8 mouse cellular contexts compared by ENCODE assay signal in the genomic region with DNA sequence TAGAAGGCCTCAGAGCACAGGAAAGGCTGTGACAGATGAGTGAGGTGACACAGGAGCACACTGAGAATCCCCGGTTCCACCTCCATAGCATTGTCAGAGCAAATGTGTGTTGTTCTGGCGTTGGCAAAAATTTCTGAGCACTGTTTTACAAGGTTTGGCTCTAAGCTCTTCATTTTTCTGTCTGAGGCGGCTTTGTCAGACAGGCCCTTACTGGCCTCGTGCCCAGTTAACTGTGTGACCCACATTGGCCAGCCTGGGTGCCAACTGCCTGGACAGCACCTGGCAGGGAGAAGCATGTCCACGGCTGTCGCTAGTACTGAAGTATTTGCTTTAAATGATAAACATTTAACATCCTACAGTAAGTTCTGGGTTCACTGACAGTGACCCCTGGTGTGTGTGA. TPM values are rescaled to one million over a fixed set of nuclear protein-coding genes. Genes with fewer than 3 reads are reported as not detected.
DNase-seq lines count a peak whose midpoint lies in the region; ATAC-seq lines count a peak whose summit lies in the region.

No protein-coding gene starts in this region.

- DNase-seq in left cerebral cortex, postnatal 14 days (ENCODE audit: low spot score in 2 of 2): peak; percentile 47 to 49
- DNase-seq in left cerebral cortex, postnatal 36 days (ENCODE audit: low spot score in 2 of 2): no peak
- DNase-seq in adrenal gland, adult 18-20 months (ENCODE audit: low spot score in 2 of 2): peak; percentile 47 to 60
- peak; percentile 96 to 97 for DNase-seq in cerebellum, postnatal 10 days
- DNase-seq in kidney, postnatal 14 days: peak; percentile 85
- no peak for DNase-seq in embryo, embryonic 11 days
- no peak for DNase-seq in spleen, postnatal 10 days (ENCODE audit: low spot score in 2 of 2)

- intact Hi-C loops in left cerebral cortex, postnatal 14 days (cut with DNase I): no loop called here
- intact Hi-C loops in left cerebral cortex, postnatal 36 days (cut with DNase I): no loop called here

- no peak for ATAC-seq in activated CD4-positive, CD25-positive, alpha-beta regulatory T cell, adult 4 months

RNA-seq across cellular contexts. Expression of a gene that starts 35.4 kb away (rescaled TPM):
- 10 to 100 TPM; 29.9 to 33.2 TPM for total RNA-seq in left cerebral cortex, postnatal 14 days (2021)
- 10 to 100 TPM; 34.9 to 39.3 TPM for total RNA-seq in left cerebral cortex, postnatal 36 days (2021)
- total RNA-seq in adrenal gland, adult 18-20 months (2021): 10 to 100 TPM; 41.9 to 45.7 TPM
- 10 to 100 TPM; 21.4 to 27.8 TPM for polyA plus RNA-seq in activated CD4-positive, CD25-positive, alpha-beta regulatory T cell, adult 4 months (2017; shearing (Covaris generic))

Comparison
In these comparisons a context has a peak if more than half of its experiments do, and no peak if none do; other contexts are left out.
1. DNase-seq: peak in left cerebral cortex, postnatal 14 days (2 of 2), adrenal gland, adult 18-20 months (2 of 2), cerebellum, postnatal 10 days (2 of 2) and kidney, postnatal 14 days (single experiment); none in left cerebral cortex, postnatal 36 days (0 of 2), embryo, embryonic 11 days (single experiment) and spleen, postnatal 10 days (0 of 2).